Mouse (Mus musculus): ENCODE measurements around the gene Ccdc57.

- TF ChIP-seq CTCF (IDR thresholded peaks at IDR 0.05; ENCODE audit: low read depth) (no peak), EP300 (optimal IDR thresholded peaks at IDR 0.05) (no peak)
These were observed 30.2 kb upstream of the Ccdc57 start for GRCm38 (mm10) chr11:120962909-120963308.

Measured in stomach, postnatal 0 days (tissue).